31 mouse cellular contexts compared by ENCODE assay signal in the genomic region with DNA sequence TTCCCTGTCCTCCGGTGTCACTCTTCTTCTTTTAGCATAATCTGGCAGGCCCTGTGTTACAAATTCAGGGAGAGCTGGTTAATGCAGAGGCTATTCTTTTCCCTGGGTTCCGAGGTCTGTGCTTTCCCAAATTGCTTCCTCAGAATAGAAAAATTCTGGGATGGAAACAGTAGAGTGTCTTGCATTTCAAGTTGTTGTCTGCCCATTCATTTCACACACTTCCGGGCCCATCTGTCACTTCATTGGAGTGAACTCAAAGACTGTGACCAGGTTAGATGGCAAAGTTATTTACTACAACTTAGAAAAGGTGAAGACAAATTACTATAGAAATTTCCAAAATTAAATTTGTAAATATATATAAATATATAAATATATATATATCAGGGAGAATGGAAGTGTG.
A peak's percentile ranks its signal among the peaks of the same experiment; 100 is the strongest.
DNase-seq lines count a peak whose midpoint lies in the region; ATAC-seq and TF ChIP-seq lines count a peak whose summit lies in the region.
"Had no signal": no experiment of that assay in that cellular context is flagged by ENCODE, and none has a peak within 500 bp of the region (broad histone marks: within the 10 kb centered on the region; RNA-seq: fewer than 3 reads in every experiment).

No protein-coding gene starts in this region.

- no peak overlapping the region for H3K4me3 ChIP-seq in forebrain, postnatal 0 days (ENCODE audit: low read depth, low read length)
- no peak overlapping the region for H3K4me3 ChIP-seq in forebrain, embryonic 14.5 days (ENCODE audit: low read depth, low read length)
- H3K4me3 ChIP-seq: embryonic facial prominence, embryonic 10.5 days; embryonic facial prominence, embryonic 13.5 days; erythroblast, embryonic 14.5 days; forebrain, embryonic 12.5 days; heart, adult 2 months; heart, embryonic 10.5 days; heart, embryonic 13.5 days; kidney, embryonic 15.5 days had no signal

- H3K9ac ChIP-seq in forebrain, postnatal 0 days, result no peak overlapping the region
- no peak overlapping the region for H3K9ac ChIP-seq in forebrain, embryonic 14.5 days (ENCODE audit: low read length)
- H3K9ac ChIP-seq: embryonic facial prominence, embryonic 13.5 days; forebrain, embryonic 12.5 days; heart, embryonic 13.5 days; hindbrain, embryonic 14.5 days; kidney, embryonic 15.5 days had no signal

- H3K4me2 ChIP-seq in forebrain, postnatal 0 days (ENCODE audit: low read depth), result no peak overlapping the region
- no peak overlapping the region for H3K4me2 ChIP-seq in forebrain, embryonic 14.5 days (ENCODE audit: low read length)
- H3K4me2 ChIP-seq: embryonic facial prominence, embryonic 13.5 days; forebrain, embryonic 12.5 days; heart, embryonic 13.5 days; hindbrain, embryonic 14.5 days; kidney, embryonic 15.5 days had no signal

- 0 out of 2 replicates have a peak overlapping the region, but pooled peaks have one; percentile 15 for H3K27ac ChIP-seq in forebrain, postnatal 0 days (ENCODE audit: low read depth, low read length)
- no peak overlapping the region for H3K27ac ChIP-seq in forebrain, embryonic 14.5 days (ENCODE audit: low read depth, low read length)
- H3K27ac ChIP-seq: embryonic facial prominence, embryonic 10.5 days; embryonic facial prominence, embryonic 13.5 days; forebrain, embryonic 12.5 days; heart, adult 2 months; heart, embryonic 10.5 days; heart, embryonic 13.5 days; hindbrain, embryonic 14.5 days; hindbrain, postnatal 0 days; kidney, embryonic 15.5 days had no signal

- no peaks in the 10 kb centered on the region for H3K27me3 ChIP-seq in forebrain, postnatal 0 days (ENCODE audit: insufficient read depth, low read length)
- H3K27me3 ChIP-seq in forebrain, embryonic 14.5 days (replicated peaks; ENCODE audit: control insufficient read depth, insufficient read depth, low read length), result no peaks in the 10 kb centered on the region
- H3K27me3 ChIP-seq: CH12.LX; embryonic facial prominence, embryonic 13.5 days; heart, embryonic 13.5 days; kidney, embryonic 15.5 days had no signal

- TF ChIP-seq CTCF in forebrain, postnatal 0 days (IDR thresholded peaks at IDR 0.05; ENCODE audit: low read depth), result no peak

- DNase-seq in cerebellum, adult 18-20 months, result peak; percentile 39 to 48
- DNase-seq in cerebellum, adult 11 months, result no peak
- no peak for DNase-seq in forebrain, postnatal 0 days
- no peak for DNase-seq in forebrain, embryonic 14.5 days (ENCODE audit: low spot score)
- DNase-seq in cerebellum, adult 9-11 months, result peak; percentile 32
- no peak for DNase-seq in urinary bladder, adult 18-20 months (ENCODE audit: low spot score in 2 of 2)
- DNase-seq: adrenal gland, postnatal 10 days; adrenal gland, postnatal 36 days; B cell, adult 2 months; embryo, embryonic 11 days; gastrocnemius, postnatal 10 days; gastrocnemius, postnatal 36 days; heart, adult 2 months; heart, postnatal 14 days; heart, postnatal 4 days; kidney, adult 8-10 months had no signal

- ATAC-seq in forebrain, postnatal 0 days, result no peak
- ATAC-seq in forebrain, embryonic 14.5 days, result no peak
- ATAC-seq: forebrain, embryonic 16.5 days; hindbrain, postnatal 0 days; inflammation-experienced regulatory T-cells, adult 6 months; intestine, postnatal 0 days; Patski had no signal

- no peaks in the 10 kb centered on the region for H3K9me3 ChIP-seq in forebrain, postnatal 0 days (ENCODE audit: low read length)
- no peaks in the 10 kb centered on the region for H3K9me3 ChIP-seq in forebrain, embryonic 14.5 days (replicated peaks; ENCODE audit: control insufficient read depth, low read length)
- H3K9me3 ChIP-seq: embryonic facial prominence, embryonic 10.5 days; embryonic facial prominence, embryonic 13.5 days; forebrain, embryonic 12.5 days; G1E; heart, embryonic 10.5 days; heart, embryonic 13.5 days; kidney, embryonic 15.5 days had no signal

- no peaks in the 10 kb centered on the region for H3K36me3 ChIP-seq in forebrain, postnatal 0 days (ENCODE audit: insufficient read depth)
- H3K36me3 ChIP-seq in forebrain, embryonic 14.5 days (ENCODE audit: control insufficient read depth, insufficient read depth, low read length), result no peaks in the 10 kb centered on the region
- H3K36me3 ChIP-seq: embryonic facial prominence, embryonic 10.5 days; embryonic facial prominence, embryonic 13.5 days; forebrain, embryonic 12.5 days; G1E; heart, embryonic 10.5 days; heart, embryonic 13.5 days; kidney, embryonic 15.5 days had no signal

- no peaks in the 10 kb centered on the region for H3K4me1 ChIP-seq in forebrain, postnatal 0 days (ENCODE audit: insufficient read depth)
- H3K4me1 ChIP-seq in forebrain, embryonic 14.5 days (ENCODE audit: control insufficient read depth, insufficient read depth, low read length), result peaks cover 6% of the 10 kb centered on the region
- H3K4me1 ChIP-seq: embryonic facial prominence, embryonic 13.5 days had no signal

- WGBS in forebrain, postnatal 0 days, result 62% methylated on average over 3 of the region's 3 CpGs
- WGBS in forebrain, embryonic 14.5 days, result 64% methylated on average over 3 of the region's 3 CpGs

Comparison
In these comparisons a context has a peak if more than half of its experiments do, and no peak if none do; other contexts are left out.
1. DNase-seq: peak in cerebellum, adult 18-20 months (2 of 2) and cerebellum, adult 9-11 months (single experiment); none in cerebellum, adult 11 months (single experiment), forebrain, postnatal 0 days (single experiment), forebrain, embryonic 14.5 days (single experiment) and urinary bladder, adult 18-20 months (0 of 2).